Mouse (Mus musculus) stomach, embryonic 15.5 days (tissue): ENCODE data around the gene Prkacb. TPM values are rescaled to one million over a fixed set of nuclear protein-coding genes. Genes with fewer than 3 reads are reported as not detected.
A peak's percentile ranks its signal among the peaks of the same experiment; 100 is the strongest.

Source experiments
- ATAC-seq: fragments of 200-750 bp; cut with Nextera tagmentation; 2 replicates; pipeline ENCODE4 v1.8.0; 2017; ENCODE audit warnings: low read depth, moderate number of reproducible peaks, moderate TSS enrichment; ENCODE audit not compliant: insufficient read depth, low FRiP score
- H3K27ac ChIP-seq: fragments of 300-500 bp; sonication (generic); 2 replicates; pipeline ENCODE4 v1.5.1; 2015; ENCODE audit warnings: mild to moderate bottlenecking, inconsistent platforms
- H3K27me3 ChIP-seq: fragments of 300-500 bp; sonication (generic); replicated peaks from 2 replicates; pipeline ENCODE4 v1.6.1; 2015; ENCODE audit warnings: inconsistent platforms
- H3K36me3 ChIP-seq: fragments of 300-500 bp; sonication (generic); 2 replicates; pipeline ENCODE4 v1.6.1; 2015; ENCODE audit warnings: inconsistent platforms
- H3K4me1 ChIP-seq: fragments of 300-500 bp; sonication (generic); 2 replicates; pipeline ENCODE4 v1.6.1; 2015; ENCODE audit warnings: inconsistent platforms
- H3K4me2 ChIP-seq: fragments of 300-500 bp; sonication (generic); 2 replicates; pipeline ENCODE4 v1.6.1; 2015; ENCODE audit warnings: mild to moderate bottlenecking, inconsistent platforms
- H3K4me3 ChIP-seq: fragments of 300-500 bp; sonication (generic); replicated peaks from 2 replicates; pipeline ENCODE4 v1.5.1; 2015; ENCODE audit warnings: inconsistent platforms
- H3K9ac ChIP-seq: fragments of 300-500 bp; sonication (generic); 2 replicates; pipeline ENCODE4 v1.6.1; 2015; ENCODE audit warnings: inconsistent platforms
- H3K9me3 ChIP-seq: fragments of 300-500 bp; sonication (generic); 2 replicates; pipeline ENCODE4 v1.6.1; 2016; ENCODE audit warnings: inconsistent platforms
- WGBS: fragments of 180-500 bp; shearing (Covaris S2); methylation state at CpG from one replicate; pipeline ENCODE4 v1.1.7; 2015; 5-methylcytosine and 5-hydroxymethylcytosine counted together
- polyA plus RNA-seq: library from polyadenylated mRNA; unstranded; fragments of >200 nt; fragmentation: Nextera tagmentation; extraction: Ambion mirVana; gene quantifications from 2 replicates; pipeline ENCODE4 v1.2.1, GENCODE M21; 2015

Gene Prkacb
- polyA plus RNA-seq, 1 experiment from 2014 or later = 51.5 TPM

- Histone ChIP-seq H3K27ac (no peak overlapping the region), H3K4me1 (no peaks in the 10 kb centered on the region)
These were observed 101.7 kb downstream of the Prkacb start for GRCm38 (mm10) chr3:146711084-146711483.

DNA sequence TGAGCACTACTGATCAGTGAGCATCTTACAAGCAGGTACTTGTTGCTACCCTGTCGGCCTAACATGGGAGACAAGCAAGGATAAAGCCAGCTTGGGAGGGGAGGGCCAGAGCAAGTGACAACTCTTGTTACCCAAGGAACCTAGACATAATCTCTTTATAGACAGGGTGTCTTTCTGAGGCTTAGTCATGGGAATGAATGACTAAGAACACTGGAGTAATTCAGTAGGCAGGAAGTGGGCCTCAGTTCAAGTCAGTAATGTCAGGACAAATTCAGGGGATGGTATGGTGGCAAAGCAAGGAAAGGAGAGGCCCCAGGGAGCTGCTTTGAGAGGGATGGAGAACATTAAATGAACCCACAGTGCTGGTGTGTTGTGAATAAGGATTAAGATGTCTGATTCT is 103.7 kb downstream of the Prkacb start:
- Histone ChIP-seq H3K36me3 (no peaks in the 10 kb centered on the region), H3K9me3 (no peaks in the 10 kb centered on the region), H3K4me1 (no peaks in the 10 kb centered on the region), H3K4me3 (no peak overlapping the region), H3K27ac (no peak overlapping the region), H3K9ac (no peak overlapping the region), H3K27me3 (no peaks in the 10 kb centered on the region), H3K4me2 (no peak overlapping the region)
- 83% methylated on average over 1 of the region's 1 CpGs for WGBS
- ATAC-seq = no peak

More at GRCm38 (mm10) chr3:146711084-146711483, 101.7 kb downstream of the Prkacb start:
- Histone ChIP-seq H3K9me3 (no peaks in the 10 kb centered on the region), H3K36me3 (no peaks in the 10 kb centered on the region), H3K9ac (no peak overlapping the region), H3K4me3 (no peak overlapping the region), H3K27me3 (no peaks in the 10 kb centered on the region), H3K4me2 (no peak overlapping the region)
- WGBS = 72% methylated on average over 7 of the region's 7 CpGs
- ATAC-seq = no peak

DNA sequence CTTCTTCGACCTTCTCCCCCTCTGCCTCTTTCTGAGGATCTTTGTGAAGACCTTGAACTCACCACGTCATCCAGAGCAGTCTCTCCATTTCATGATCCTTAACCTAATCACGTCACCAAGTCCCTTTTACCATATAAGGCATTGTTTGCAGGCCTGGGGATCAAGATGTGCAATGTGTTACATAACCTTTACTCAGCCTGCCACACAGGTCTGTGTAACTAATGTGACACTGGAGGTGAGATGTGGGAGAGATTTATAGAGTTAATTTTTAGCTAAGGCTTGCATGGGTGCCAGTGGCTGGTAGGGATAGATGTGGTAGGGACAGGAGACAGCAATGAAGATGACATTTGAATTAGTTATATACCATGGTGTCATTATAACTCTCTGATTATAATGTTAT is 104.4 kb downstream of the Prkacb start:
- 57% methylated on average over 3 of the region's 3 CpGs for WGBS

GRCm38 (mm10) chr3:146704099-146704498 is 108.7 kb downstream of the Prkacb start:
- 86% methylated on average over 4 of the region's 4 CpGs for WGBS
- Histone ChIP-seq H3K27ac (no peak overlapping the region), H3K4me2 (no peak overlapping the region), H3K4me1 (no peaks in the 10 kb centered on the region), H3K4me3 (no peak overlapping the region), H3K27me3 (no peaks in the 10 kb centered on the region), H3K36me3 (no peaks in the 10 kb centered on the region), H3K9me3 (no peaks in the 10 kb centered on the region), H3K9ac (no peak overlapping the region)
- ATAC-seq = no peak

More for the DNA sequence above, 104.4 kb downstream of the Prkacb start:
- Histone ChIP-seq H3K36me3 (no peaks in the 10 kb centered on the region), H3K4me2 (no peak overlapping the region), H3K9me3 (no peaks in the 10 kb centered on the region), H3K4me3 (no peak overlapping the region), H3K27ac (no peak overlapping the region), H3K4me1 (no peaks in the 10 kb centered on the region), H3K27me3 (no peaks in the 10 kb centered on the region), H3K9ac (no peak overlapping the region)
- no peak; the same call in 1 of the 2 replicates for ATAC-seq

- Histone ChIP-seq H3K4me2 (no peak overlapping the region), H3K9me3 (no peaks in the 10 kb centered on the region), H3K4me1 (no peaks in the 10 kb centered on the region), H3K36me3 (no peaks in the 10 kb centered on the region), H3K27ac (no peak overlapping the region), H3K4me3 (no peak overlapping the region), H3K27me3 (no peaks in the 10 kb centered on the region), H3K9ac (no peak overlapping the region)
- peak; percentile 80; the same call in 1 of the 2 replicates for ATAC-seq
- WGBS = 74% methylated on average over 11 of the region's 11 CpGs
These were observed 112.7 kb downstream of the Prkacb start for GRCm38 (mm10) chr3:146700051-146700450.

- H3K9me3 ChIP-seq = no peaks in the 10 kb centered on the region
- no peak overlapping the region for H3K9ac ChIP-seq
- no peaks in the 10 kb centered on the region for H3K4me1 ChIP-seq
- H3K4me2 ChIP-seq = no peak overlapping the region
- 55% methylated on average over 11 of the region's 11 CpGs for WGBS
- H3K27ac ChIP-seq = no peak overlapping the region
- no peaks in the 10 kb centered on the region for H3K27me3 ChIP-seq
- H3K4me3 ChIP-seq = no peak overlapping the region
- no peaks in the 10 kb centered on the region for H3K36me3 ChIP-seq
- no peak for ATAC-seq
These were observed 113.8 kb downstream of the Prkacb start for GRCm38 (mm10) chr3:146698982-146699381.

DNA sequence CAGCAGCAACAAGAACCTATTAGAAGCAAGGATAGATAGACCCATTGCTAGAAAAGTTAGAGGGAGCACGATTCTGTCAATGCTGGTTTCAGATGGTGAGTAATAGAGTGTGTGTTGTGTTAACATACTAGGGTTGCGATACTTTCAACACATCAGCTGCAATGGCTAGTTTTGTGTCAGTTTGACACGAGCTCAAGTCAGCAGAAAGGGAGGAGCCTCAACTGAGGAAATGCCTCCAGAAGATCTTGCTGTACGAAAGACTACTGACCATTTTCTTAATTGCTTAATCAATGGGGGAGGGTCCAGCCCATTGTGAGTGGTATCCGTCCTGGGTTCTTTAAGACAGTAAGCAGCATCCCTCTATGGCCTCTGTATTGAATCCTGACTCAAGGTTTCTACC is 120.2 kb downstream of the Prkacb start:
- Histone ChIP-seq H3K27ac (no peak overlapping the region), H3K4me3 (no peak overlapping the region), H3K27me3 (no peaks in the 10 kb centered on the region), H3K36me3 (no peaks in the 10 kb centered on the region), H3K9me3 (no peaks in the 10 kb centered on the region), H3K4me2 (no peak overlapping the region), H3K9ac (no peak overlapping the region), H3K4me1 (no peaks in the 10 kb centered on the region)
- no peak for ATAC-seq
- WGBS = 75% methylated on average over 5 of the region's 5 CpGs

- WGBS = 77% methylated on average over 4 of the region's 4 CpGs
- Histone ChIP-seq H3K9me3 (no peaks in the 10 kb centered on the region), H3K4me3 (no peak overlapping the region), H3K27me3 (no peaks in the 10 kb centered on the region), H3K4me2 (no peak overlapping the region), H3K27ac (no peak overlapping the region), H3K9ac (no peak overlapping the region), H3K4me1 (0 out of 2 replicates have a peak, but pooled peaks cover 5% of the 10 kb centered on the region), H3K36me3 (no peaks in the 10 kb centered on the region)
- ATAC-seq = no peak
These were observed 125.6 kb downstream of the Prkacb start for GRCm38 (mm10) chr3:146687121-146687725.

GRCm38 (mm10) chr3:146686428-146686827 is 126.4 kb downstream of the Prkacb start:
- 85% methylated on average over 8 of the region's 8 CpGs for WGBS
- no peaks in the 10 kb centered on the region for H3K27me3 ChIP-seq
- H3K4me1 ChIP-seq = 0 out of 2 replicates have a peak, but pooled peaks cover 5% of the 10 kb centered on the region
- H3K9me3 ChIP-seq = no peaks in the 10 kb centered on the region
- H3K4me3 ChIP-seq = no peak overlapping the region
- no peak for ATAC-seq
- no peak overlapping the region for H3K27ac ChIP-seq
- no peaks in the 10 kb centered on the region for H3K36me3 ChIP-seq
- no peak overlapping the region for H3K9ac ChIP-seq
- no peak overlapping the region for H3K4me2 ChIP-seq

GRCm38 (mm10) chr3:146684811-146685675 is 127.7 kb downstream of the Prkacb start, which contains the start of gene Samd13:
Gene Samd13, minus strand, starts transcription at chr3:146685592.
- Histone ChIP-seq H3K27ac (no peak within 1 kb of the TSS), H3K9ac (peak within 1 kb of the TSS; percentile 4; the same call in 1 of the 2 replicates), H3K36me3 (no peaks in the 10 kb centered on the region), H3K4me1 (0 out of 2 replicates have a peak, but pooled peaks cover 5% of the 10 kb centered on the region), H3K27me3 (no peaks in the 10 kb centered on the region), H3K9me3 (no peaks in the 10 kb centered on the region), H3K4me3 (peak within 1 kb of the TSS; percentile 48), H3K4me2 (peak within 1 kb of the TSS; percentile 93)
- ATAC-seq = peak; percentile 85
- 1% methylated on average over 50 of the region's 50 CpGs for WGBS

DNA sequence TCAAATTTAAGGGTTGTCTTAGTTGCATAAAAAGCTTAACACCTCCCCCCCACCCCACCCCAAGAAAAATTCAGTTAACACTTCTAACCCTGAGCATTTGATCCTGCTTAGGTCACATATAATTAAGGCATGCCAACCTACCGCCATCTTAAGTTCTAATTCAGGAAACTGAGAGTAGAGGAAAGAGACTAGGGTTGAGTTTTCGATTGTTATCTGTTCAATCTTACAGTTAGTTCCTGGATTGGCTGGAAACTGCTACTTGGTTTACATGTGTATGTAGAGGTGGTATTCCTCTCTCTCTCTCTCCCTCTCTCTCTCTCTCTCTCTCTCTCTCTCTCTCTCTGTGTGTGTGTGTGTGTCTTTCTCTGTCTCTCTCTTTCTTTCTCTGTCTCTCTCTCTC is 129.7 kb downstream of the Prkacb start:
- Histone ChIP-seq H3K4me3 (no peak overlapping the region), H3K4me1 (0 out of 2 replicates have a peak, but pooled peaks cover 5% of the 10 kb centered on the region), H3K27me3 (no peaks in the 10 kb centered on the region), H3K36me3 (no peaks in the 10 kb centered on the region), H3K9ac (no peak overlapping the region), H3K4me2 (no peak overlapping the region), H3K9me3 (no peaks in the 10 kb centered on the region), H3K27ac (no peak overlapping the region)
- no peak for ATAC-seq
- WGBS = 65% methylated on average over 2 of the region's 2 CpGs

GRCm38 (mm10) chr3:146682140-146682651 is 130.6 kb downstream of the Prkacb start:
- WGBS = 44% methylated on average over 13 of the region's 13 CpGs
- peak overlapping the region; percentile 55 for H3K4me2 ChIP-seq
- no peaks in the 10 kb centered on the region for H3K9me3 ChIP-seq
- no peaks in the 10 kb centered on the region for H3K27me3 ChIP-seq
- H3K9ac ChIP-seq = no peak overlapping the region
- 0 out of 2 replicates have a peak overlapping the region, but pooled peaks have one; percentile 3 for H3K27ac ChIP-seq
- no peaks in the 10 kb centered on the region for H3K36me3 ChIP-seq
- 0 out of 2 replicates have a peak, but pooled peaks cover 5% of the 10 kb centered on the region for H3K4me1 ChIP-seq
- H3K4me3 ChIP-seq = peak overlapping the region; percentile 23
- no peak for ATAC-seq
